1 mouse cellular context compared by ENCODE assay signal in the genomic region with DNA sequence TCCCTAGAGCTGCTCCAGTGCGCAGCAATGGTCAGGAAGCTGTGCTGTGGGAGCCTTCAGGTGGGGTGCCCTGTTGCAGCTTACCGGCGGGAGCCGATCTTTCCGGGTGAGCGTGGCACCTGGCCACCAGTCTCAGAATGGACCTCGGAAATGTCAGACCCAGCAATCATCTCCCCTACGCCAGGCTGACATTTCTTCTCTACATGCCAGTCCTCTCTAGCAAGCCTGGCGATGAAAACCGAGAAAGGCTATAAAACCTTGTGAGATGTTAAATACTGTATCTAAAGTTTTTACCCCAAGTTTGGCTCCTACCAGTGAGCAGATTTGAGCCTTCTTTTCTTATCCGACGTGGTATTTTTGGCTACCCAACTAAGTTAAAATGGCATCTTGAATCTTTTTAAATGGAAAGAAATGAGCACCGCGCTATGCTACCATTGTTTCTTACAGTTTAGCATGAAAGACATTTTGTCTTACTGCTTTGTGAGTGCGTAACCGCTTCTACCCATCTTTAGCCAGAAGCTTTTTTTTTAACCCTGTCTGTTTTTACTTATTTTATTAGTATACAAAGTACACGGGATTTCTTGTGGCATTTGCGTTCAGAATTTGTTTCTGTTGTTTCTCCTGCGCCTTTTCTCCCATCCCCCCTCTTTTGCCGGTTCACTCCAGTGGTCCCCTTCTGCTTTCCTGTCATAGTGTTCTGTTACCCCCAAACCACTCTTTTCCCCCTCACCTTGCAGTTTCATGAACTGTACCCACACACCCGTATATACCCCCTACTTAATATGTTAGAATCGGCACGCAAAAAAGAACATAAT.
TF ChIP-seq lines count a peak whose summit lies in the region.

No protein-coding gene starts in this region.

TF ChIP-seq in MEL, 35 proteins besides CTCF, POLR2A, EP300 and RAD21:
- peak; percentile 61 for TF ChIP-seq SIN3A (IDR thresholded peaks at IDR 0.05; ENCODE audit: low read length)
- no peak for TF ChIP-seq MAZ (IDR thresholded peaks at IDR 0.05; ENCODE audit: low read depth, low read length)
- TF ChIP-seq KAT2A (conservative IDR thresholded peaks at IDR 0.05; ENCODE audit: low read depth, low read length) = no peak
- 0 out of 2 replicates have a peak, but pooled peaks have one; percentile 4 for TF ChIP-seq ETS1 (IDR thresholded peaks at IDR 0.05; ENCODE audit: low read depth, low read length)
- TF ChIP-seq BHLHE40 (IDR thresholded peaks at IDR 0.05; ENCODE audit: borderline replicate concordance, low read depth, low read length) = no peak
- TF ChIP-seq MYB (IDR thresholded peaks at IDR 0.05; ENCODE audit: low read depth, low read length) = no peak
- TF ChIP-seq HCFC1 (IDR thresholded peaks at IDR 0.05; ENCODE audit: low read depth, low read length) = no peak
- TF ChIP-seq MAX (IDR thresholded peaks at IDR 0.05; ENCODE audit: low read length) = no peak
- no peak for TF ChIP-seq CHD1 (IDR thresholded peaks at IDR 0.05; ENCODE audit: low read depth, low read length)
- TF ChIP-seq E2F4 (IDR thresholded peaks at IDR 0.05; ENCODE audit: borderline replicate concordance, low read depth, low read length) = no peak
- peak; percentile 75 for TF ChIP-seq MXI1 (IDR thresholded peaks at IDR 0.05; ENCODE audit: low read depth, low read length)
- TF ChIP-seq ZC3H11A (IDR thresholded peaks at IDR 0.05; ENCODE audit: low read depth, low read length) = no peak
- TF ChIP-seq NRF1 (IDR thresholded peaks at IDR 0.05; ENCODE audit: insufficient read depth, low read depth, low read length, poor library complexity, severe bottlenecking) = no peak
- no peak for TF ChIP-seq UBTF (IDR thresholded peaks at IDR 0.05; ENCODE audit: borderline replicate concordance, insufficient read depth, low read depth, low read length)
- no peak for TF ChIP-seq POLR2AphosphoS5 (IDR thresholded peaks at IDR 0.05; ENCODE audit: borderline replicate concordance, low read depth, low read length)
- TF ChIP-seq MYC (IDR thresholded peaks at IDR 0.05; ENCODE audit: low read depth, low read length) = peak; percentile 59; the same call in 1 of the 2 replicates
- 0 out of 2 replicates have a peak, but pooled peaks have one; percentile 44 for TF ChIP-seq ZMIZ1 (IDR thresholded peaks at IDR 0.05; ENCODE audit: low read depth, low read length)
- TF ChIP-seq ZNF384 (IDR thresholded peaks at IDR 0.05; ENCODE audit: low read depth, low read length) = no peak
- TF ChIP-seq POLR2AphosphoS2 (IDR thresholded peaks at IDR 0.05; ENCODE audit: low read length) = no peak
- no peak for TF ChIP-seq ELF1 (IDR thresholded peaks at IDR 0.05; ENCODE audit: low read depth, low read length)
- 0 out of 2 replicates have a peak, but pooled peaks have one; percentile 35 for TF ChIP-seq JUND (IDR thresholded peaks at IDR 0.05; ENCODE audit: low read depth, low read length)
- no peak for TF ChIP-seq ZKSCAN1 (IDR thresholded peaks at IDR 0.05; ENCODE audit: low read depth, low read length)
- no peak for TF ChIP-seq RCOR1 (IDR thresholded peaks at IDR 0.05; ENCODE audit: low read depth, low read length)
- TF ChIP-seq TCF12 (IDR thresholded peaks at IDR 0.05; ENCODE audit: low read depth, low read length) = 0 out of 2 replicates have a peak, but pooled peaks have one; percentile 15
